Mouse (Mus musculus) forebrain, embryonic 11.5 days (tissue): Measurements from ENCODE around the gene Prss30. TPM values are rescaled to one million over a fixed set of nuclear protein-coding genes. Genes with fewer than 3 reads are reported as not detected.

Experiments
- ATAC-seq: fragments of 200-750 bp; cut with Nextera tagmentation; replicated peaks from 2 replicates; pipeline ENCODE4 v1.8.0; 2017; ENCODE audit warnings: moderate TSS enrichment; ENCODE audit not compliant: low FRiP score
- DNase-seq: peaks from one replicate; pipeline ENCODE4 v3.0.0-alpha.2; 2017; ENCODE audit warnings: low spot score
- H3K27ac ChIP-seq: fragments of 300-500 bp; sonication (generic); 2 replicates; pipeline ENCODE4 v1.5.1; 2014; ENCODE audit warnings: low read depth, low read length
- H3K27me3 ChIP-seq: fragments of 300-500 bp; sonication (generic); 2 replicates; pipeline ENCODE4 v1.6.1; 2014; ENCODE audit warnings: mild to moderate bottlenecking, low read length, mixed read lengths; ENCODE audit not compliant: control insufficient read depth, insufficient read depth
- H3K36me3 ChIP-seq: fragments of 300-500 bp; sonication (generic); 2 replicates; pipeline ENCODE4 v1.6.1; 2014; ENCODE audit warnings: mild to moderate bottlenecking, low read length, moderate library complexity, mixed read lengths; ENCODE audit not compliant: control insufficient read depth, insufficient read depth
- H3K4me1 ChIP-seq: fragments of 300-500 bp; sonication (generic); replicated peaks from 2 replicates; pipeline ENCODE4 v1.6.1; 2014; ENCODE audit warnings: low read length, mixed read lengths; ENCODE audit not compliant: control insufficient read depth, insufficient read depth
- H3K4me2 ChIP-seq: fragments of 300-500 bp; sonication (generic); 2 replicates; pipeline ENCODE4 v1.6.1; 2014; ENCODE audit warnings: low read depth, mild to moderate bottlenecking, low read length, moderate library complexity, mixed read lengths; ENCODE audit not compliant: severe bottlenecking
- H3K4me3 ChIP-seq: fragments of 300-500 bp; sonication (generic); 2 replicates; pipeline ENCODE4 v1.5.1; 2014; ENCODE audit warnings: low read depth, low read length
- H3K9ac ChIP-seq: fragments of 300-500 bp; sonication (generic); 2 replicates; pipeline ENCODE4 v1.6.1; 2014; ENCODE audit warnings: low read length
- H3K9me3 ChIP-seq: fragments of 300-500 bp; sonication (generic); 2 replicates; pipeline ENCODE4 v1.6.1; 2016; ENCODE audit warnings: low read length, mixed read lengths; ENCODE audit not compliant: control insufficient read depth
- WGBS: fragments of 180-500 bp; shearing (Covaris S2); extraction: QIAGEN DNeasy Blood & Tissue Kit; methylation state at CpG from one replicate; pipeline ENCODE4 v1.1.7; 2014; 5-methylcytosine and 5-hydroxymethylcytosine counted together
- polyA plus RNA-seq: library from polyadenylated mRNA; unstranded; fragments of >200 nt; fragmentation: Nextera tagmentation; extraction: Ambion mirVana; gene quantifications from 2 replicates; pipeline ENCODE4 v1.2.1, GENCODE M21; 2014

Prss30 gene
- not detected in 2 replicates for polyA plus RNA-seq

DNA sequence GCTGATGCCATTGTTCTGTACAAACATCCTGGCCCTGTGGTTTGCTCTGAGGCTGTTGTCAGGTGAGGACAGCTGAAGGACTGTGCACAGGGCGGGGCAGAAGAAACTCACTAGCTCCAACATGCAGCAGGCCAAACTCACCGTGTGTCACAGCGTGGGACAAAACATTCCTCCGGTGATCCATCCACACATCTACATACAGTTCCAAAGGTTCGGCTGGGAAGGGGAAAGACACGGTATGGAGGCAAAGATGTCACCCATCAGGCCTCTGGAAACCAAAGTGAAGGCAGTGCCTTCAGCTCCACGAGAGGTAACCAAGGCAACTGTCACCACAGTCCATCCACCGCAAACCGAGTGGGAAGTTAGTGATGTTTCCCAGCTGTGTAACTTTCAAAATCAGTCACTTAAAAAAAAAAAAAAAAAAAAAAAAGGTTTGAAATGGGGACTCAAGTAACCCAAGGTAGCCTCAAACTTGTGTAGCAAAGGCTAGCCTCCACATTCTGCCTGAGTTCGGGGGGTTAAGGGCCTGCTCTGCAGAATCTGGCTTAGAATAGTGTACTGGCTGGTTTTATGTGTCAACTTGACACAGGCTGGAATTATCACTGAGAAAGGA, at the start of gene Prss30:
TSS of gene Prss30 (minus strand) at position 270 of the 613 bp plus-strand sequence.
- WGBS, result 85% methylated on average over 10 of the region's 10 CpGs

DNA sequence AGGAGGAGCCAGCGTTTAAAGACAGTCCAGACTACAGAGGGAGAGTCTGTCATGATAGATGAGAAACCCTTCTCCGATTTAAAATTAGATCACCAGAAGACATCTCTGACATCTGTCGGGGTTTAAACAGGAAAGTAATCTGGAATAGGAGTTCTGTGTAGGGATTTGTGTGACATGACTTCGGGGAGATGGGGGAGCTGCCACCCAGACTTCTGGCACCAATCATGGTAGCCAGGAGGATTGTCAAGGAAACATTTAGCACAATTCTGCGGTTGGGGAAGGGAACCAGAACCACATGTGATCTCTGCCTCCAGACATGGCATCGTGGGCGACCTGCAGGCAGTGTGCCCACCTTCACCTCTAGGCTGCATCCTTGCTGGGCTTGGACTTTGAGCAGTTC, 49.1 kb upstream of the Prss30 start:
- Histone ChIP-seq H3K27me3 (no peaks in the 10 kb centered on the region), H3K27ac (no peak overlapping the region), H3K4me3 (no peak overlapping the region), H3K9me3 (no peaks in the 10 kb centered on the region), H3K4me2 (no peak overlapping the region), H3K9ac (no peak overlapping the region), H3K4me1 (no peaks in the 10 kb centered on the region), H3K36me3 (no peaks in the 10 kb centered on the region)
- WGBS, result 84% methylated on average over 7 of the region's 7 CpGs
- DNase-seq, result no peak
- no peak for ATAC-seq

More for the DNA sequence above, at the start of gene Prss30:
- ATAC-seq, result no peak
- Histone ChIP-seq H3K4me1 (no peaks in the 10 kb centered on the region), H3K4me2 (no peak within 1 kb of the TSS), H3K9me3 (no peaks in the 10 kb centered on the region), H3K4me3 (no peak within 1 kb of the TSS), H3K27ac (no peak within 1 kb of the TSS), H3K9ac (no peak within 1 kb of the TSS), H3K36me3 (no peaks in the 10 kb centered on the region), H3K27me3 (no peaks in the 10 kb centered on the region)
- DNase-seq, result no peak

DNA sequence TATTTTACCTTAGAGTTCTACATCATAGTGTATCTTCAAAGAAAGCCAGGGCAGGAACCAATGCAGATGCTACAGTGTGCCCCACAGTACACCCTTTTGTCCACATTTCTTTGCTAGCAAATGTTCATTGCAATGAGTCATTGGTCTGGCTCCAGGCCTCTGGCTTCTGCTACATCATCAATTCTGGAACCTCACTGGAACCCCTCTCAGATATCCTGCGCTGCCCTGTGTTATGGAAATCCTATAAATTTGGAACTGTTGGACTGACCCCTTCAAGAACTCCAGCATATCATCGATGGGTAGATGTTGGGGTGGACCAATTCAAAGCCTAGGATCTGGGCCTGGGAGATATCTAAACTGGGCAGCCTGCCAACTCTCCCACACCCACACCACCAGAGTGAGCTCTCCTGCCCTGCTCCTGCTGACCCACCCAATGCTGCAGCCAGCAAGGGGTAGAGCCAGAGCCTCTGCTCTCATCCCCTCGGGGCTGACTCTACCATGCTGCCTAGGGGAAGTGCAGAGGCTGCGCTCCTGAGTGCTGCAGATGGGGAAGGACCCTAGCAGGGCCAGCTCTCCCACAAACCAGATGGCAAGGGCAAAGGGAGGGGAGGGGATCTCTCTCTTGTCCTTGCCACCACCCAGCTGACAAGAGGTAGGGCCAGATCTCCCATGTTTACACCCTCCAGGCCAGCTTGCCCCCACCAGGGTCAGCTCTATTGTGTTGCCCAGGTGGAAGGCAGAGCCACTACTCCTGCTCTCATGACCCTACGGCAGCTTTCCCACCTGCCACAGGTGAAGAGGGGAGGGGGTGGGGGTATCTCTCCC, 41.2 kb upstream of the Prss30 start:
- no peaks in the 10 kb centered on the region for H3K9me3 ChIP-seq
- H3K27ac ChIP-seq, result no peak overlapping the region
- H3K36me3 ChIP-seq, result no peaks in the 10 kb centered on the region
- no peak overlapping the region for H3K9ac ChIP-seq
- no peak overlapping the region for H3K4me3 ChIP-seq
- H3K27me3 ChIP-seq, result no peaks in the 10 kb centered on the region
- H3K4me1 ChIP-seq, result no peaks in the 10 kb centered on the region
- DNase-seq, result no peak
- no peak for ATAC-seq
- 77% methylated on average over 5 of the region's 5 CpGs for WGBS
- no peak overlapping the region for H3K4me2 ChIP-seq

- Histone ChIP-seq H3K9me3 (no peaks in the 10 kb centered on the region), H3K9ac (no peak overlapping the region), H3K27me3 (no peaks in the 10 kb centered on the region), H3K4me3 (no peak overlapping the region), H3K4me1 (no peaks in the 10 kb centered on the region), H3K4me2 (no peak overlapping the region), H3K27ac (no peak overlapping the region), H3K36me3 (no peaks in the 10 kb centered on the region)
- ATAC-seq, result no peak
- DNase-seq, result no peak
- 84% methylated on average over 6 of the region's 6 CpGs for WGBS
Measured at GRCm38 (mm10) chr17:24020696-24021095, 40.3 kb upstream of the Prss30 start.

- H3K4me2 ChIP-seq, result no peak overlapping the region
- DNase-seq, result no peak
Measured at GRCm38 (mm10) chr17:24015727-24016126, 35.4 kb upstream of the Prss30 start.

DNA sequence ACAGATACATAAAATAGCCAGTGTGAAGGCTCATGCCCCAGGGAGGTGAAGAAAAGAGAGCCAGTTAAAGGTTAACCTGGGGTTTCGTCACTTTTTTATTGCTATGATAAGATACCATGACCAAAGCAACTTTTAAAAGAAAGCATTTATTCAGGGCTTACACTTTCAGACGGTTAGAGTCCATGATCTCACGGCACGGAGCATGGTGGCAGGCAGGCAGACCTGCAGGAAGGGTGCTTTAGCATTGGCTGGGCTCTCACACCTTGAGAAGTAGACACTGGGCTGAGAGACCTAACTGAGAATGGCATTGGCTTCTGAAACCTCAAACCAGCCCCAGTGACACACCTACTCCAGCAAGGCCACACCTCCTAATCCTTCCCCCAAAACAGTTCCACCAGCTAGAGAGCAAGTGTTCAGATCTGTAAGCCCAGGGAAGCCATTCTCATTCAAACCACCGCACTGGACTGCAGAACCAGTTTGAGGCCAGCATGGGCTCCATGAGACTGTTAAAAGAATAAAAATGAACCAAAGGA, 34.1 kb upstream of the Prss30 start:
- no peak for ATAC-seq
- H3K9me3 ChIP-seq, result no peaks in the 10 kb centered on the region
- no peak overlapping the region for H3K4me2 ChIP-seq
- no peak for DNase-seq
- no peak overlapping the region for H3K27ac ChIP-seq
- H3K27me3 ChIP-seq, result no peaks in the 10 kb centered on the region
- no peak overlapping the region for H3K9ac ChIP-seq
- no peak overlapping the region for H3K4me3 ChIP-seq
- H3K36me3 ChIP-seq, result no peaks in the 10 kb centered on the region
- H3K4me1 ChIP-seq, result no peaks in the 10 kb centered on the region
- WGBS, result 90% methylated on average over 5 of the region's 5 CpGs

More at GRCm38 (mm10) chr17:24015727-24016126, 35.4 kb upstream of the Prss30 start:
- 28% methylated on average over 14 of the region's 14 CpGs for WGBS
- H3K36me3 ChIP-seq, result no peaks in the 10 kb centered on the region
- no peaks in the 10 kb centered on the region for H3K27me3 ChIP-seq
- H3K9ac ChIP-seq, result no peak overlapping the region
- no peaks in the 10 kb centered on the region for H3K4me1 ChIP-seq
- ATAC-seq, result no peak
- H3K9me3 ChIP-seq, result no peaks in the 10 kb centered on the region
- no peak overlapping the region for H3K27ac ChIP-seq
- H3K4me3 ChIP-seq, result no peak overlapping the region

DNA sequence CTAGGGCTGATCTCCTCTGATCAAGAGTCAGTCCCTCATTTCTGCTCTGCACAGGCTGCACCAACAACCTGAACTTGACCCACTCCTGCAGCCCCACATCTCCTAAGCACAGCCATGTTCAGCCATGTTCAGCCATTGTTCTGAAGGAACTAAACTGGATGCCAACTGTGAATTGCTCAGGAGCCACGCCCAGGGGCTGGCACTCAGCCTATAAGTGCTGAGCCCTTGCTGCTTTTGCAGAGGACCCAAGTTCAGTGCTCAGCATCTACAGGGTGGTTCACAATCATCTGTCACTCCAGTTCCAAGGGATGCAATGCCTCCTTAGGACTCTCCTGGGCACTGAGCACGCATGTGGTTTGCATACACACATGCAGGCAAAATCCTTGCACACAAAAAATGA, 32.6 kb upstream of the Prss30 start:
- ATAC-seq (no peak), DNase-seq (no peak)
- no peak overlapping the region for H3K27ac ChIP-seq
- no peaks in the 10 kb centered on the region for H3K4me1 ChIP-seq
- no peak overlapping the region for H3K9ac ChIP-seq
- H3K4me3 ChIP-seq, result no peak overlapping the region
- no peaks in the 10 kb centered on the region for H3K36me3 ChIP-seq
- H3K4me2 ChIP-seq, result no peak overlapping the region
- 86% methylated on average over 2 of the region's 2 CpGs for WGBS
- no peaks in the 10 kb centered on the region for H3K27me3 ChIP-seq
- no peaks in the 10 kb centered on the region for H3K9me3 ChIP-seq

- 63% methylated on average over 5 of the region's 5 CpGs for WGBS
- no peak for ATAC-seq
- H3K9ac ChIP-seq, result no peak overlapping the region
Measured at GRCm38 (mm10) chr17:24009617-24010016, 29.3 kb upstream of the Prss30 start.

More at GRCm38 (mm10) chr17:24009617-24010016, 29.3 kb upstream of the Prss30 start:
- Histone ChIP-seq H3K4me2 (no peak overlapping the region), H3K4me1 (no peaks in the 10 kb centered on the region), H3K36me3 (no peaks in the 10 kb centered on the region), H3K9me3 (no peaks in the 10 kb centered on the region), H3K4me3 (no peak overlapping the region), H3K27ac (no peak overlapping the region), H3K27me3 (no peaks in the 10 kb centered on the region)
- no peak for DNase-seq
